Mouse (Mus musculus) thymus, adult 2 months (tissue): Measurements from ENCODE around the gene Dhtkd1.

Experiments
- CTCF ChIP-seq: fragments of 200-500 bp; IDR thresholded peaks from 2 replicates; pipeline ENCODE4 v1.5.1; 2012; ENCODE audit warnings: mild to moderate bottlenecking, control low read depth, low read length, moderate library complexity, borderline replicate concordance; ENCODE audit not compliant: control insufficient read depth, poor library complexity, insufficient read depth; ENCODE audit errors: extremely low read depth
- POLR2A ChIP-seq: fragments of 200-500 bp; IDR thresholded peaks from 2 replicates; pipeline ENCODE4 v1.6.1; 2012; ENCODE audit warnings: mild to moderate bottlenecking, low read length, control low read depth, moderate library complexity; ENCODE audit not compliant: control insufficient read depth, poor library complexity, insufficient read depth; ENCODE audit errors: extremely low read depth

- TF ChIP-seq CTCF (no peak), POLR2A (no peak)
These were observed 654 bp downstream of the Dhtkd1 start for GRCm38 (mm10) chr2:5941861-5942415.
